Mouse (Mus musculus): ENCODE data around the gene Prss57. TPM values are rescaled to one million over a fixed set of nuclear protein-coding genes. Genes with fewer than 3 reads are reported as not detected.

Prss57 gene
- polyA plus RNA-seq, 1 experiment: 0.03 TPM

GRCm38 (mm10) chr10:79745411-79745810 is 45.4 kb downstream of the Prss57 start:
- peaks cover 2% of the 10 kb centered on the region; the same call in 1 of the 2 replicates for H3K36me3 ChIP-seq (ENCODE audit: control insufficient read depth, insufficient read depth, low read length)
- WGBS: 55% methylated on average over 3 of the region's 3 CpGs
- peak; percentile 53 for DNase-seq

GRCm38 (mm10) chr10:79743650-79744365 is 47.0 kb downstream of the Prss57 start:
- H3K27ac ChIP-seq (ENCODE audit: insufficient read depth, low read depth, low read length): no peak overlapping the region
- no peak for DNase-seq
- H3K4me1 ChIP-seq (ENCODE audit: control insufficient read depth, insufficient read depth, low read length): peaks cover 10% of the 10 kb centered on the region; the same call in 1 of the 2 replicates
- H3K36me3 ChIP-seq (ENCODE audit: control insufficient read depth, insufficient read depth, low read length): peaks cover 4% of the 10 kb centered on the region; the same call in 1 of the 2 replicates
- H3K27me3 ChIP-seq (replicated peaks; ENCODE audit: control insufficient read depth, insufficient read depth, low read length): no peaks in the 10 kb centered on the region
- no peak for TF ChIP-seq CTCF (conservative IDR thresholded peaks at IDR 0.05; ENCODE audit: insufficient read depth, insufficient read length, low read depth, low read length)
- TF ChIP-seq POLR2A (IDR thresholded peaks at IDR 0.05; ENCODE audit: low read depth, low read length): no peak
- H3K4me3 ChIP-seq (ENCODE audit: insufficient read depth, low read depth, low read length): no peak overlapping the region
- 94% methylated on average over 15 of the region's 15 CpGs for WGBS

More at GRCm38 (mm10) chr10:79745411-79745810, 45.4 kb downstream of the Prss57 start:
- TF ChIP-seq CTCF (conservative IDR thresholded peaks at IDR 0.05; ENCODE audit: insufficient read depth, insufficient read length, low read depth, low read length) (no peak), POLR2A (IDR thresholded peaks at IDR 0.05; ENCODE audit: low read depth, low read length) (no peak)
- H3K27ac ChIP-seq (ENCODE audit: insufficient read depth, low read depth, low read length): no peak overlapping the region
- H3K4me1 ChIP-seq (ENCODE audit: control insufficient read depth, insufficient read depth, low read length): peaks cover 10% of the 10 kb centered on the region; the same call in 1 of the 2 replicates
- no peaks in the 10 kb centered on the region for H3K27me3 ChIP-seq (replicated peaks; ENCODE audit: control insufficient read depth, insufficient read depth, low read length)
- peak overlapping the region; percentile 15; the same call in 1 of the 2 replicates for H3K4me3 ChIP-seq (ENCODE audit: insufficient read depth, low read depth, low read length)

- no peak overlapping the region for H3K4me3 ChIP-seq (ENCODE audit: insufficient read depth, low read depth, low read length)
- DNase-seq: no peak
- peaks cover 10% of the 10 kb centered on the region; the same call in 1 of the 2 replicates for H3K4me1 ChIP-seq (ENCODE audit: control insufficient read depth, insufficient read depth, low read length)
- TF ChIP-seq POLR2A (IDR thresholded peaks at IDR 0.05; ENCODE audit: low read depth, low read length): no peak
- TF ChIP-seq CTCF (conservative IDR thresholded peaks at IDR 0.05; ENCODE audit: insufficient read depth, insufficient read length, low read depth, low read length): no peak
- H3K36me3 ChIP-seq (ENCODE audit: control insufficient read depth, insufficient read depth, low read length): peaks cover 5% of the 10 kb centered on the region; the same call in 1 of the 2 replicates
- 73% methylated on average over 11 of the region's 11 CpGs for WGBS
- no peak overlapping the region for H3K27ac ChIP-seq (ENCODE audit: insufficient read depth, low read depth, low read length)
- no peaks in the 10 kb centered on the region for H3K27me3 ChIP-seq (replicated peaks; ENCODE audit: control insufficient read depth, insufficient read depth, low read length)
These were observed 47.6 kb downstream of the Prss57 start for GRCm38 (mm10) chr10:79743161-79743560.

GRCm38 (mm10) chr10:79740863-79741262 is 49.9 kb downstream of the Prss57 start:
- peaks cover 6% of the 10 kb centered on the region; the same call in 1 of the 2 replicates for H3K4me1 ChIP-seq (ENCODE audit: control insufficient read depth, insufficient read depth, low read length)
- peaks cover 6% of the 10 kb centered on the region; the same call in 1 of the 2 replicates for H3K36me3 ChIP-seq (ENCODE audit: control insufficient read depth, insufficient read depth, low read length)
- H3K4me3 ChIP-seq (ENCODE audit: insufficient read depth, low read depth, low read length): no peak overlapping the region
- H3K27me3 ChIP-seq (replicated peaks; ENCODE audit: control insufficient read depth, insufficient read depth, low read length): no peaks in the 10 kb centered on the region
- 84% methylated on average over 11 of the region's 11 CpGs for WGBS
- TF ChIP-seq CTCF (conservative IDR thresholded peaks at IDR 0.05; ENCODE audit: insufficient read depth, insufficient read length, low read depth, low read length) (peak; percentile 17; the same call in 1 of the 2 replicates), POLR2A (IDR thresholded peaks at IDR 0.05; ENCODE audit: low read depth, low read length) (no peak)
- no peak overlapping the region for H3K27ac ChIP-seq (ENCODE audit: insufficient read depth, low read depth, low read length)
- no peak for DNase-seq

- DNase-seq: no peak
- 97% methylated on average over 28 of the region's 28 CpGs for WGBS
- Histone ChIP-seq H3K27ac (ENCODE audit: insufficient read depth, low read depth, low read length) (no peak overlapping the region), H3K36me3 (ENCODE audit: control insufficient read depth, insufficient read depth, low read length) (peaks cover 6% of the 10 kb centered on the region; the same call in 1 of the 2 replicates), H3K4me3 (ENCODE audit: insufficient read depth, low read depth, low read length) (no peak overlapping the region), H3K4me1 (ENCODE audit: control insufficient read depth, insufficient read depth, low read length) (no peaks in the 10 kb centered on the region), H3K27me3 (replicated peaks; ENCODE audit: control insufficient read depth, insufficient read depth, low read length) (no peaks in the 10 kb centered on the region)
- no peak for TF ChIP-seq POLR2A (IDR thresholded peaks at IDR 0.05; ENCODE audit: low read depth, low read length)
- TF ChIP-seq CTCF (conservative IDR thresholded peaks at IDR 0.05; ENCODE audit: insufficient read depth, insufficient read length, low read depth, low read length): no peak
These were observed 51.5 kb downstream of the Prss57 start for GRCm38 (mm10) chr10:79739234-79739633.

- DNase-seq: no peak
- no peaks in the 10 kb centered on the region for H3K4me1 ChIP-seq (ENCODE audit: control insufficient read depth, insufficient read depth, low read length)
- H3K27me3 ChIP-seq (replicated peaks; ENCODE audit: control insufficient read depth, insufficient read depth, low read length): no peaks in the 10 kb centered on the region
- WGBS: 91% methylated on average over 10 of the region's 10 CpGs
- H3K36me3 ChIP-seq (ENCODE audit: control insufficient read depth, insufficient read depth, low read length): peaks cover 6% of the 10 kb centered on the region; the same call in 1 of the 2 replicates
- no peak overlapping the region for H3K27ac ChIP-seq (ENCODE audit: insufficient read depth, low read depth, low read length)
- no peak overlapping the region for H3K4me3 ChIP-seq (ENCODE audit: insufficient read depth, low read depth, low read length)
- TF ChIP-seq POLR2A (IDR thresholded peaks at IDR 0.05; ENCODE audit: low read depth, low read length): no peak
- peak; percentile 69 for TF ChIP-seq CTCF (conservative IDR thresholded peaks at IDR 0.05; ENCODE audit: insufficient read depth, insufficient read length, low read depth, low read length)
These were observed 52.5 kb downstream of the Prss57 start for GRCm38 (mm10) chr10:79738259-79738658.

- peak; percentile 34 for DNase-seq
- Histone ChIP-seq H3K36me3 (ENCODE audit: control insufficient read depth, insufficient read depth, low read length) (peaks cover 6% of the 10 kb centered on the region; the same call in 1 of the 2 replicates), H3K27ac (ENCODE audit: insufficient read depth, low read depth, low read length) (no peak overlapping the region), H3K27me3 (replicated peaks; ENCODE audit: control insufficient read depth, insufficient read depth, low read length) (no peaks in the 10 kb centered on the region), H3K4me3 (ENCODE audit: insufficient read depth, low read depth, low read length) (no peak overlapping the region), H3K4me1 (ENCODE audit: control insufficient read depth, insufficient read depth, low read length) (no peaks in the 10 kb centered on the region)
- WGBS: 65% methylated on average over 14 of the region's 14 CpGs
- no peak for TF ChIP-seq CTCF (conservative IDR thresholded peaks at IDR 0.05; ENCODE audit: insufficient read depth, insufficient read length, low read depth, low read length)
- no peak for TF ChIP-seq POLR2A (IDR thresholded peaks at IDR 0.05; ENCODE audit: low read depth, low read length)
These were observed 54.1 kb downstream of the Prss57 start for GRCm38 (mm10) chr10:79736706-79737105.
